Mouse (Mus musculus) fibroblast of lung, adult 2 months (primary cell): ENCODE measurements around the gene Gm5741.
"Not testable (repeated sequence)": the region's sequence is repeated elsewhere in the genome, so short reads cannot be mapped to it uniquely, and the experiment has no call there.

ENCODE experiments used
- DNase-seq: peaks from one replicate; pipeline ENCODE4 v3.0.0-alpha.2; 2011; ENCODE audit warnings: low read depth

Gene Gm5741

DNA sequence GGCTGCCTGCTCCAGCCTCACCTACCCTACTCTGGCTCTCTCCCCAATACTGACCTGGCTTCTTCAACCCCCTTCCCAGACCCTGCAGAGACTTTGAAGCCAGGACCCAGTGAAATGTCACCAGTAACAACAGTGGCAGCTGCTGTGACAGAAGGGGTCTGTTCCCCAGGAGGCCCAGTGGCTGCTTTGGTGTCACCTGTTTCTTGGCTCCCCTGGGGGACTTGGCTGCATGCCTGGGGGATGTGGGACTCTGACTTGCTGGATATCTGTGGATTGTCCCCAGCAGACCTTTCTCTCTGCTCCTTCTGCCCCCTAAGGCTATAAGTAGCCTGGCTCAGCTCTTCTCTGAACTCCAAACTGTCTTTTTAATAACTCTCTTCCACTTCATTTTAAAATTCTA is at the start of gene Gm5741:
Gm5741 (minus strand) TSS at position 1 of the 400 bp plus-strand sequence.
- DNase-seq: no peak

DNA sequence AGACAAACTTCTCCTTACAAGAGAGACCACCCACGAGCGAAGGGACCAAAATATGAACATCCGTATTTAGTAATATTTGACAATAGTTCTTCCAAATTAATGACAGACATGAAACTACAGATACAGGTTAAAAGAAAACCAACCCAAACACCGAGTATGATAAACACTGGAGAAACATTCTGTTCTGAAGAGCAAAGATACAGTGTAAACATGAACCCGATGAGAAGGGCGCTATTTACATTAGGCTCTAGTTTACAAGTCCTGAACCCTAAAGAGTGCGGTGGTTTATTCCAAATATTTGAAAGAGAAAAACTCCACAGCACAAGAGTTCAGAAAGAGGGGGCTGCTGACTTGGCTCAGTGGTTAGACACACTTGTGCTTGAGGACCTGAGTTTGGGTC is 49.2 kb upstream of the Gm5741 start:
- no peak for DNase-seq

DNA sequence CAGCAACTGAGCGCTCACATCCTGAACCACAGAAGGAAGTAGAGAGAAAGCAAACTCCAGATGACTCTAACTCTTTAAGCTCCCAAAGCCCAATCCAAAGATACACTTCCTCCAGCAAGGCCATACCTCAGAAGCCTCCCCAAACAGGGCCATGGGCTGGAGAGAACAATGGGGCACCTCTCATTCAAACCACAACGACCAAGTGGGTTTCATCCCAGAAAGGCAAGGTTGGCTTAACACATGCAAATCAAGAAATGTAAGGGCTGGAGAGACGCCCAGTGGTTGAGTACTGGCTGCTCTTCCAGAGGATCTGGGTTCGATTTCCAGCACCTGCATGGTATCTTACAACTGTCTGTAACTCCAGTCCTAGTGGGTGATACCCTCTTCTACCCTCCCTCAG is 47.7 kb upstream of the Gm5741 start:
- DNase-seq: no peak

DNA sequence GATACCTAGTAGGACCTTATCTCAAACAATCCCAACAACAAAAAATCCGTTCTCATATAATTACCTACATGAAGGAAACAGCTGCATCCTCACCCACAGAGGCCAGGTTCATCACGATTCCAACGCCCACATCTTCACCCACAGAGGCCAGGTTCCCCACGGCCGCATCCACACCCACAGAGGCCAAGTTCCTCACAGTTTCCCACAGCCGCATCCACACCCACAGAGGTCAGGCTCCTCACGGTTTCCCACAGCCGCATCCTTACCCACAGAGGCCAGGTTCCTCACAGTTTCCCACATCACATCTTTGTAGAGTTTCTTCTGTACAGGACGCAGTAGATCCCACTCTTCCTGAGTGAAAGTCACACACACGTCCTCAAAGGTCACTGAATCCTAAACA is 45.5 kb upstream of the Gm5741 start:
- DNase-seq: no peak

DNA sequence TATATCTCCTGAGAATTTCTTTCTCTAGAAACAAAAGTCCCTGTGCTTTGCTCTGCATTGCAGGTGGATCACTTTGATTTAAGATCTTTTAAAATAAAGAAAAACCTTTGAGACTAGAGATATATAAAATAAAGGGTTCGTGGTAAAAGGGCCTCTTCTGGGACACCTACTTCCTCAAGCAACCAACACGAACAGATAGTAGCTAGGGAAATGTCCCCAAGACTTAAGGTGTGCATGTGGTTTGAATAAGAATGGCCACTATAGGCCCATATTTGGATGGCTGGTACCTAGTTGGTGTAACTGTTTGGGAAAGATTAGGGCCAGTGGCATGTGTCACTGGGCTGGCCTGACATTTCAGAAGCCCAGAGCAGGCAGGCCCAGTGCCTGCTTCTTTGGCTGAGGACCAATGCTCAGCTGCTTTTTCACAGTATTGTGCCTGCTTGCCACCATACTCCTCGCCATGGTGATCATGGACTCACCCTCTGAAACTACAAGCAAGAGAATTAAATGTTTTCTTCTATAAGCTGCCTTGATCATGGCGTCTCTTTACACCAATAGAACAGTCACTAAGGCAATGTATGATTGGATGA is 32.4 kb upstream of the Gm5741 start:
- DNase-seq: no peak

DNA sequence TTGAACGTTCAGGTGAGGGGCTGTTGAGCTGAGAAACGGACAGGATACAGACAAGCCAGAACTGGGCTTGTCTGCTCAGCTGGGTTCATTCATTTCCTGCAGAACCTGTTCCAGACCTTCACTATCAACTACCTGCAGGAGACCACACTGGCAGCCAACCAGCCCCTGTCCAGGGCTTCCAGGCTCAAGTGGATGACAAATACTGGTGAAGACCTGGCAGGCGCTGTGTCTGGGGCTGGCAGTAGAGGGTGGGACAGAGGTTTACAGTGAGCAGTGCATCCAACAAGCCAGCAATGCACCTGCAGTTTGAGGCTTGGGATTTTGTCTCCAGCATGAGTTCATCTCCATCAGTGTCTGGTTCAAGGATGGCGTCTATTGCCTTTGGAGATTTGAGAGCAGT is 29.1 kb upstream of the Gm5741 start:
- DNase-seq: no peak

DNA sequence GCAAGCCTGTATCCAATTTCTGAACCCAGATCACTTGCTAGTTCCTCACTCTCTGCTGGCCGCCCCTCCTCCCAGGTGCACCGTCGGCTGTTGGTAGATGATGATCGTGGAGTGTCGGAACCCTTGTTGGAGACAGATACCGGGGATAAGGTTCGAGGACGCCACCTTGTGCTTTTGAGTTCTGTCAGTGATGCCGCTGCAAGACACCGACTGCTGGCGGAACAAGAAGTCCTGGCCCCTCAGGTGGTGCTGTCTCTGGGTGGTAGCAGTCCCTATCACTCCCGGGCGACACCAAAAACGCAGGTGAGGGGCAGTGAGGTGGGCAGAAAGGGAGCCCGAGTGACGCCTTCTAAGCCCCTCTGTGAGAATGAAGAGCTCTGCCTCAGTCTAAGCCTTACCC is 28.4 kb upstream of the Gm5741 start:
- no peak for DNase-seq

DNA sequence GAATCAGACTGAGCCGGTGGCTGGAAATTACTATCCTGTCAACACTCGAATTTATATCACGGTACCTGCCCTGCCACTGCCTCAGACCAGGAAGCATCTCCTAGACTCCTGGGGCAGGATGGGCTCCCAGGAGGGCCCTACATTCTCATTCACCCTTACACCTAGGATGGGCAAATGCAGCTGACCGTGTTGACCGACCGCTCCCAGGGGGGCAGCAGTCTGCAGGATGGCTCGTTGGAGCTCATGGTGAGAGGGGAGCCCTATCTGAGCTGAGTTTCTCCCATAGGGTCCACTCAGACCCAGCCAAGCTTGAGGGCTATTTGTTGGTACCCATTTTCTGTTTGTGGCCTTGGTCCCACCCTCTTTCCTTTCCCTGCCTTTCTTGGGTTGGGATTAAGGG is 27.8 kb upstream of the Gm5741 start:
- DNase-seq: no peak

DNA sequence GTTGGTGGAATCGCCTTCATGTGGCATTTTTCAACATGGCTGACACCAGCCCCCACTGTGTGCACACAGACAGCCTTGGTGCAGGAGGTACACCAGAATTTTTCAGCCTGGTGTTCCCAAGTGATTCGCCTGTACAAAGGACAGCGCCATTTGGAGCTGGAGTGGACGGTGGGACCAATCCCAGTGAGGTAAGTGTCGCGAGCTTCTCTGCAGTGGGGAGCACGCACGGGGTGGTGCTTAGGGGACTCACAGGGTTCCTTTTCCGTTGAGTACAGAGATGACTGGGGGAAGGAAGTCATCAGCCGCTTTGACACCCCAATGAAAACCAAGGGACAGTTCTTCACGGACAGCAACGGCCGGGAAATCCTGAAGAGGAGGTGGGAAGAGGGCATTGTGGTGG is 27.3 kb upstream of the Gm5741 start:
- no peak for DNase-seq

DNA sequence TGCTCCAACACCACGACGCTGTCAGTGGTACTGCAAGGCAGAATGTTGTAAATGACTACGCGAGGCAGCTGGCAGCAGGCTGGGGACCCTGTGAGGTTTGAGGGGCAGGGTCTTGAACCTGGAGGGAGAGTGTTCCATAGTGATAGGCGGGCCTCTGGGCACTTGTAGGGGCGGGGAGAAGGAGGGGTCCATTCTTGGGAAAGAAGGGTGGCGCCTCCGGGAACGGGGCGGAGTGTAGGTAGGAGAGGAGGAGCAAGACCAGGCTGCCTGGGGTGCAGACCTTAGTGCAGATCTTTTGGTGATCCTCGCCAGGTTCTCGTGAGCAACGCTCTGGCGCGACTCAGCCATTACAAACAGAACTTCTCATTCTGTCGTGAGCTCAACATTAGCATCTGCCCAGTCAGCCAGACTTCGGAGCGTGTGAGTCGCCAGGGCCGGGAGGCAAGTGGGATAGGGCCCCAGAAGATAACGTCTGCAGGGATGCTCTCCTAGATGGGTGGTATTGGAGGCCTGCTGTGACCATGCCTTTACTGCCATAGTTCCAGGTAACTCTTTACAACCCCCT is 23.8 kb upstream of the Gm5741 start:
- DNase-seq: no peak

DNA sequence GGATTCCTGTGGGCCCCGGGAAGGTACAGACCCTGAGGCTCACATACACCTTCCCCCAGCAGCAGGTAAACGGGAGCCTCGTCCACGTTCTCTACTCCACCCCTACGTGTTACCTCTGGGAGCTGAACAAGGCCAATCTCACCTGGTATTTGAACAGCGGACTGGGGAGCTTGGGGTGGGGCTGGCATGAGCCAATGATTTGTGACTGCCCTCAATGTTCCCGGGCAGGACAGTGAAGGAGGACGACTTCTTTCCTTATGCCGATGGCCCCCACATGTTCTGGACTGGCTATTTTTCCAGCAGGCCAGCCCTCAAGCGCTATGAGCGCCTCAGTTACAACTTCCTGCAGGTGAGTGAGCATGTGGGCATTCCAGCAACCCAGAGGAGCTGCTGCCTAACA is 23.1 kb upstream of the Gm5741 start:
- no peak for DNase-seq

DNA sequence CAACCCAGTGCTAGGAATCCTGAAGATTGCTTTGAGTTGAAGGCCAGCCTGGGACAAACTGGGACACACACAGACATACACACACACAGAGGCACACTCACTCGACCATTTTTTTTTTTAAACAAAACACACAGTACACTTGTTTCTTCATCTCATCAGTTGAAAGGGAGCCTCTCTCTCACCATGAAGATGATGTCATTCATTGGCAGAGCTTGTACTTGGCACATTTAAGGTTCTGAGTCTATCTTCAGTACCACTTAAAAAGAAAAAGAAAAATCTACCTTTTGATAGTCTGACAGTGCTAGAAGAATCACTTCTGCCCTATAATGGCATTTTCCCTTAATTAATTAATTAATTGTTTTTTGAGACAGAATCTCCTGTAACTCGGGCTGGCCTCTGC is 21.0 kb upstream of the Gm5741 start:
- DNase-seq: no peak

DNA sequence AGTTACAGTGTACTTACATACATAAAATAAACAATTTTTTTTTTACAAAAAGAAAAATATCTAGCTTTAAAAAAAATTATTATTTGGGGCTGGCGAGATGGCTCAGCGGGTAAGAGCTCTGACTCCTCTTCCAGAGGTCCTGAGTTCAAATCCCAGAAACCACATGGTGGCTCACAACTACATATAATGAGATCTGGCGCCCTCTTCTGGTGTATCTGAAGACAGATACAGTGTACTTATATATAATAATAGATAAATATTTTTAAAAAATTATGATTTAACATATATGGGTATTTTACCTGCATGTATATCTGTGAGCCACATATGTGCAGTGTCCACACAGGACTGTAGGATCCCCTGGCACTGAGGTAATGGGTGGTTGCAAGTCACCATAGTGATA is 18.5 kb upstream of the Gm5741 start:
- no peak for DNase-seq

DNA sequence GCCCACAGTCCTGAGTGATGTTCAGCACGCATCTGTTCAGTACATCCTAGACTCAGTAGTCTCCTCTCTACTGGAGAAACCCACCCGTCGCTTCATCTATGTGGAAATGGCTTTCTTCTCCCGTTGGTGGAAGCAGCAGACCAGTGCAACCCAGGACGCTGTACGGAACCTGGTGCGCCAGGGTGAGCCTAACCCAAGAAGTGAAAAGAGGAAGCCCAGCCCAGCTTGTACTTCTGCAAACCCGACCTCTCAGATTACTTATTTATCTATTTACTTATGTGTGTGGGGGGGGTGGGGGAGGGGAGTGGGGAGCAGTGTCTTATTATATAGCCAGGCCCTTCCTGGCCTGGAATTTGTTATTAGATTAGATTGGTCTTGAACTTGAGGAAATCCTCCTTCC is 16.9 kb upstream of the Gm5741 start:
- no peak for DNase-seq

DNA sequence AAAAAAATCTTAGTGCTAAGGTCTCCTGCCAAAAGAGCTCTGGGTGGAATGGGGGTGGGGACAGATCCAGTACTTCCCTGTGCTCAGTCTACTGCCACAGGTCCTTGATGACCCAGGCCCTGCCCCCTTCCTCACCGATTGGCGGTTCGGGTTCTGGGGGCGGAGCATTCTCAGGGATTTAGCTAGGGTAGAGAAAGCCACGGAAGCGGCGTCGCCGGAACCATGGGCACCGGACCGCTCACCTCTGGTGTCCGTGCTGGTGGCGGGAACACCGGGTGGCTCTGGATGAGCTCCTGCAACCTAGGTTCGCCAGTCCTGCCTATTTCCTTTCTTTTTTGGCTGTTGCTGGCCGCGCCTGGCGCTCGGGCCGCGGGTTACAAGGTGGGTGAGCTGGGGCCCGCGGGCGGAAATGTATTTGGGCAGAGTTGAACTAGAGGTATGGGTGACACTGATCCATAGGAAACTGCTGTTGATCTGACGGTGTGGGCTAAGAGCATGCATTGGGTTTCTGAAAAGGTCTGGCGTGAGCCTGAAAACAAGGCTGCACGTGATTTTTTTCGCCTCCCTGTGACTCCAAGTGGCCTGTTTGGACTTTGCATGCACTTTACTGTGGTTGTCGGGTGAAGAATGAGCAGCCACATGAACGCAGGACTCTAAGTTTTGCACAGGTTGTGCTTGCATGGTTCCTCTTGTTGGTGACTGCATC is 15.5 kb upstream of the Gm5741 start, which contains the start of gene Man2b1:
Man2b1 (plus strand) TSS at position 163 of the 706 bp plus-strand sequence.
- DNase-seq: peak; percentile 82

DNA sequence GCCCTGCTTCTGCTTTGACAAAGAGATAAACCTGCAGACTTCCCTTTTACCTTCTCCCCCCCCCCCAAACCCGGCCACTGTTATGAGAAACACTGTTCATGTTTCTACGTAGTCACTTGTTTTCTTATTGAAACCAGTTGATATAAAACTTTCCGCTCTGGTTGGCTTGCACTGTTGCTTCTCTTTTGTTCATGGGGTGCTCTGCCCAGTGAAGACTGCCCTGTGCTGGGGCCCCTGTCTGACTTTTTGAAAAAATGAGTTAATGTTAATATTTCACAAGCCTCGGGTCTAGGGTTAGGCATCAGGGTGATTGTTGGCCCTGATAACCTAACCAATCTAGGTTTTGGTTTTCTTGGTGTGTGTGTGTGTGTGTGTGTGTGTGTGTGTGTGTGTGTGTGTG is 14.4 kb upstream of the Gm5741 start:
- not testable (repeated sequence) for DNase-seq

DNA sequence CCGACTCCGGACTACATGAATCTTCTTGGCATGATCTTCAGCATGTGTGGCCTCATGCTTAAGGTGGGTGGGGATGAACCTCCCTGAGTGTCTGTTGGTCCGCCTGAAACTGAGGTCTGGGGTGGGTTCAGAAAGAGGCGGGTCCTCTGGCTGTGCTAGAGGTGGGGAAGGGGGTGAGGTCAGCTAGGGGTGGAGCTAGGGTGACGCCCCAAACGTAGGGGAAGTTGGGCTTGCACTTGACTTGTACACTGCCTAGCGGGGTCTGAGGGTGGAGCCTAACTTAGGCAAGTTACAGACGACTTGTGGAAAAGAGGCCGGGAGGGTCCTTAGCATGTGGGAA is 13.4 kb upstream of the Gm5741 start, which contains the start of gene Wdr83:
Wdr83 (minus strand) TSS at position 91 of the 340 bp plus-strand sequence.
- DNase-seq: no peak

DNA sequence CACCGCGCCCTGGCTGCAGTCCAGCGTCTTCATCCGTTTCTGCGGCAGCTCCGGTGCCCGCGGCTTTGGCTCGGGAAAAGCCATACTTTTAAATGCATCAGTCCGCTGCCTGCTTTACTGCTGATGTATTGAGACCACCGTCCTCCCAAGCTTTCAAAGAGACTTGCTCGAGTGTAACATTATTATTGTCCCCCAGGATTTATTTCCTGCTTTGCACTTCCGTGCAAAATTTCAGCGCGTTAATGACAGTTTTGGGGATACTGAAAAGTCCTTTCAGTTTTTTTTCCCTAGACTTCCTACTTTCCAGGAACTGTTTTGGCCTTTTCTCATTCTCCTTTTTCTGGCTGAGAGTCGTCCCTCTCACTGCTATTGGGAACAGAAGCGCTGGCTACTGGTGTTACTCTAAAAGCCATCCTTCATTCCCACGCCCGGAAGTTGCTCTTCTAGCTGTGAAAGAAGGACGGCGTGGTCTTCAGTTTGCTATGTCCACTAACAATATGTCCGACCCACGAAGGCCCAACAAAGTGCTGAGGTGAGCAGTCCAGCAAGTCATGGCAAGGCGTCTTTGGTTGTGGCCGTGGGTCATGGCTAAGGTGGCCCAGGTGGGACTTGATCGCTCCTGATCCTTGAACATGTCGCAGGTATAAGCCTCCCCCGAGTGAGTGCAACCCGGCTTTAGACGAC is 12.9 kb upstream of the Gm5741 start, which contains the start of gene Wdr83os:
Wdr83os (plus strand) TSS at position 209 of the 684 bp plus-strand sequence.
- DNase-seq: no peak

DNA sequence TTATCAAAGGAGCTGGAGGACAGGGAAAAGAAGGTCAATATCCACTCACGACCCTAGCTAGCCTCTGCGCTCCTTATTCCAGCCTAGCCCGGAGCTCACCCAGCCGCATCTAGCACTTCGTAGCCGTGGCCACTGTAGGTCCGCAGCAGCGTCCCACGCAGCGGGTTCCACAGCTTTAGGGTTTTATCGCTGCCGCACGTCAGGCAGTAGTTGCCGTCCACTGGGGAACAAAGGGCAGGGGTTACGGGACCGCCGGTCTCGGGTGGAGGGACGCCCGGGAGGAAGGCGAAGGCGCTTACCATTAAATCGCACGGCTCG is 12.4 kb upstream of the Gm5741 start:
- no peak for DNase-seq

DNA sequence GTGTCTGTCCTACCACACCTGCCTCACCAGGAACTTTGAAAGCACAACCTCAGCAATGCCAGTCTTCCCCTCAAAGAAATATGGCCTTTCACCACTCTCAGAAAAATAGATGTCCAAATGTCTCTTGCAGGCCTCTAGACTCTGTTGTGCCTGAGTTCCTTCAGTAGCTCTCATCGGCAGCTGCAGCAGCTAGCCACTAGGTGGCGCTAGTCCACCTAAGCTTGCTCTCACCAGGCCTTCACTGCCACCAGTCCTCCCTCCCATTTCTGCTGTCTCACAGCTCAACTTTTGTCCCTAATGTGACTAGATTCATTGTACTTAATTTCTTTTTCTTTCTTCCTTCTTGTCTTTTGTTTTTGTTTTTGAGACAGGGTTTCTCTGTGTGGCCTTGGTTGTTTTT is 9.2 kb upstream of the Gm5741 start:
- DNase-seq: no peak

DNA sequence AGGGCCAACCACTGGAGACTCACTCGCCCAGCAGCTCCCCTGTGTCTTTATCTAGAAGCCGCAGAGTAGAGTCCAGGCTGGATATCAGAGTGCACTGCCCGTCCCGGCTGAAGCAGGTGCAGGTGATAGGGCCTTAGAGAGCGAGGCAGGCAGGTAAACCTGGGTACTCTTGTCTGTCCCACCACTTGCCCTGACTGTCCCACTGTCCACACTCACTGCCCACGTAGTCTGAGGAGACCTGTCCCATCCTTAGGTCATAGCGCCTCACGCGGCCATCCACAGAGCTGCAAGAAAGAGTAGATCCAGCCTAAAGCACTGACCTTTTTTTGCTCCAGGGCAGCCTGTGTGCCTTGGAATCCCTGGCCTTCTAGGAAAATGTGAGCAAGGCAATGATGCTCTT is 8.2 kb upstream of the Gm5741 start:
- DNase-seq: no peak

DNA sequence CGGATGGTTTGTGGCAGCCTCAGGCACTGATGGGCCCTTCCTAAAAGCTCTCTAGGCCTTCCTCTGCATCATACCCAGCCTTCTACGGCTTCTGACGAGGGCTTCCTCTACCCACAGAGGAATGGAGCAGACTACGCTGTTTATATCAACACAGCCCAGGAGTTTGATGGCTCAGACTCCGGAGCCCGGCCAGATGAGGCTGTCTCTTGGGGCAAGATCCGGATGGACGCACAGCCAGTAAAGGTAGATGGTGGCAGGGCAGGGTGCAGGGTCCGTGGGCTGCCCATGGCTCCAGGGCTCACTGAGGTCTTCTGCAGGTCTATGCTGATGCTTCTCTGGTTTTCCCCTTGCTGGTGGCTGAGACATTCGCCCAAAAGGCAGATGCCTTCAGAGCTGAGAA is 6.8 kb upstream of the Gm5741 start:
- DNase-seq: no peak

DNA sequence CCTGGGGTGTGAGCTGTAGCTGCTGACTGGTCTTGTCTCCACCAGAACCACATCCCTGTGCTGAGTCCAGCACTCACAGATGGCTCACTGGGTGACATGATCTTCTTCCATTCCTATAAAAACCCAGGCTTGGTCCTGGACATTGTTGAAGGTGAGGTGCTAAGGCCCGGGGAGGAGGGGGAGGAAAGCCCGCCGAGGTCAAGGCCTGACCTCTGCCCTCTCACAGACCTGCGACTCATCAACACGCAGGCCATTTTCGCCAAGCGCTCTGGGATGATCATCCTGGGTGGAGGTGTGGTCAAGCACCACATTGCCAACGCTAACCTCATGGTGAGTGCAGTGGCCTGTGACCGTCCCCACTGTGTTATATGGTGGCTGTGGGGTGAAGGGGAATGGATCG is 6.4 kb upstream of the Gm5741 start:
- DNase-seq: no peak
